ENCODE assay signal across 25 mouse cellular contexts in genomic region chr11:85379091-85379490, GRCm38 (mm10).
"Had no signal": no experiment of that assay in that cellular context is flagged by ENCODE, and none has a peak within 500 bp of the region (broad histone marks: within the 10 kb centered on the region; RNA-seq: fewer than 3 reads in every experiment).

No protein-coding gene starts in this region.

- H3K27me3 ChIP-seq: kidney, embryonic 15.5 days; limb, embryonic 12.5 days; limb, embryonic 15.5 days; lung, embryonic 15.5 days; megakaryocyte, embryonic 14.5 days; neural tube, embryonic 13.5 days had no signal

- H3K4me1 ChIP-seq: limb, embryonic 12.5 days; neural tube, embryonic 13.5 days had no signal

- H3K4me2 ChIP-seq: kidney, embryonic 15.5 days; limb, embryonic 12.5 days; limb, embryonic 15.5 days; liver, embryonic 11.5 days; lung, embryonic 15.5 days; midbrain, embryonic 11.5 days; neural tube, embryonic 13.5 days had no signal

- H3K4me3 ChIP-seq: kidney, embryonic 15.5 days; left cerebral cortex, adult 2 months; limb, embryonic 12.5 days; limb, embryonic 15.5 days; lung, embryonic 15.5 days; megakaryocyte, embryonic 14.5 days; neural tube, embryonic 13.5 days had no signal

- H3K36me3 ChIP-seq: kidney, embryonic 15.5 days; lung, embryonic 15.5 days had no signal

- DNase-seq: kidney, adult 8-10 months; kidney, postnatal 10 days; kidney, postnatal 36 days; layer of hippocampus, postnatal 36 days; liver, postnatal 0 days; lung, postnatal 10 days; lung, postnatal 36 days; midbrain, embryonic 14.5 days; retina, postnatal 1 day; right cerebral cortex, postnatal 4 days; thymus, adult 2 months; thymus, postnatal 14 days; thymus, postnatal 4 days had no signal

- H3K9me3 ChIP-seq: kidney, embryonic 15.5 days; limb, embryonic 12.5 days; limb, embryonic 15.5 days; lung, embryonic 15.5 days; megakaryocyte, embryonic 14.5 days; neural tube, embryonic 13.5 days had no signal

- ATAC-seq: intestine, postnatal 0 days; liver, postnatal 0 days had no signal

- H3K27ac ChIP-seq: kidney, embryonic 15.5 days; left cerebral cortex, adult 2 months; limb, embryonic 12.5 days; limb, embryonic 15.5 days; liver, embryonic 14.5 days; lung, embryonic 15.5 days; neural tube, embryonic 13.5 days; stomach, postnatal 0 days had no signal
